Mouse (Mus musculus): ENCODE data around the gene 4930407I10Rik. TPM values are rescaled to one million over a fixed set of nuclear protein-coding genes. Genes with fewer than 3 reads are reported as not detected.

4930407I10Rik gene
- not detected in 2 replicates for polyA plus RNA-seq (2015; fragmentation: Nextera tagmentation; extraction: Ambion mirVana)

DNA sequence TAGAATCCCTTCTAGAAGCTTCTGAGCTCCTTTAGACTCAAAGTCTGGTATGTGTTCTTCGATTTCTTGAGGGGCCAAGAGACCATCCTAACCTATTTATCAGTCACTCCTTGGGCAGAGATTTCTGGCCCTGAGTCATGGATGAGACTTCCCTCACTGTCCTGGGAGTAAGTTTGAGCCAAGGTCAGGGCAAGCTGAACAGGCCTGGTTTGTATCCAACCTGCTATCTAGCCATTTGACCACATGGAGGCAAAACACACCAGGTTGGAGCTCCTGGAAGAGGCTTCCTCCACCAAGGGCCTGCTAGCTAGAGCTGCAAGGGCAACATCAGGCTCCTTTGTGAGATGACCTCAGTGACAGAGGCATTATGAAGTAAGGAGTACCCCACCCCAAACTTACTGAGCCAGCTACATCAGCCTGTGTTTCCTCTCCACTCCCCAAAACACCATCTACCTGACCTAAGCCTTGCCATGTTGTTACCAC is at the start of gene 4930407I10Rik:
TSS of gene 4930407I10Rik (plus strand) at position 433 of the 483 bp plus-strand sequence.
- WGBS = 77% methylated on average over 1 of the region's 1 CpGs
- Histone ChIP-seq H3K9me3 (no peaks in the 10 kb centered on the region), H3K4me2 (no peak within 1 kb of the TSS), H3K4me3 (no peak within 1 kb of the TSS), H3K27me3 (replicated peaks) (no peaks in the 10 kb centered on the region), H3K36me3 (replicated peaks) (no peaks in the 10 kb centered on the region), H3K27ac (no peak within 1 kb of the TSS), H3K4me1 (no peaks in the 10 kb centered on the region), H3K9ac (no peak within 1 kb of the TSS)
- ATAC-seq (replicated peaks) = no peak

DNA sequence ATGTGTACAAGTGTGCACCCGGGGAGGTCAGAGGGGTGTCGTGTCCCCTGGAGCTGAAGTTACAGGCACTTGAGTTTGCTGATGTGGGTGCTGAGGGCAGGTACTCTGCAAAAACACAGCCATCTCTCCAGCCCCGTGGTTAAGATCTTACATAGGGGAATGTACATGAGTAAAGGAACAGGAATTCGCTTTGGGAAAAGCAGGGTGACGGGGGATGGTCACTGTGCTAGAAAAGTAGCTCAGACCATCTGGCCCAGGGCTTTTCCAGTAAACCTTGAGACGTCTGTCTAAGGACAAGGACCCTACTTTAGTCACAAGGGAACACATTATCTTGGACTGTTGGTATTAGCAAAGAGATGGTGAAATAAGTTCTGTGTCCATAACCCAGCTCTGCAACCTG is 47.0 kb upstream of the 4930407I10Rik start:
- Histone ChIP-seq H3K27me3 (replicated peaks) (no peaks in the 10 kb centered on the region), H3K4me1 (peaks cover 20% of the 10 kb centered on the region), H3K9ac (no peak overlapping the region), H3K4me2 (no peak overlapping the region), H3K36me3 (replicated peaks) (no peaks in the 10 kb centered on the region), H3K27ac (no peak overlapping the region), H3K9me3 (no peaks in the 10 kb centered on the region), H3K4me3 (no peak overlapping the region)
- 91% methylated on average over 6 of the region's 6 CpGs for WGBS
- ATAC-seq (replicated peaks) = no peak

DNA sequence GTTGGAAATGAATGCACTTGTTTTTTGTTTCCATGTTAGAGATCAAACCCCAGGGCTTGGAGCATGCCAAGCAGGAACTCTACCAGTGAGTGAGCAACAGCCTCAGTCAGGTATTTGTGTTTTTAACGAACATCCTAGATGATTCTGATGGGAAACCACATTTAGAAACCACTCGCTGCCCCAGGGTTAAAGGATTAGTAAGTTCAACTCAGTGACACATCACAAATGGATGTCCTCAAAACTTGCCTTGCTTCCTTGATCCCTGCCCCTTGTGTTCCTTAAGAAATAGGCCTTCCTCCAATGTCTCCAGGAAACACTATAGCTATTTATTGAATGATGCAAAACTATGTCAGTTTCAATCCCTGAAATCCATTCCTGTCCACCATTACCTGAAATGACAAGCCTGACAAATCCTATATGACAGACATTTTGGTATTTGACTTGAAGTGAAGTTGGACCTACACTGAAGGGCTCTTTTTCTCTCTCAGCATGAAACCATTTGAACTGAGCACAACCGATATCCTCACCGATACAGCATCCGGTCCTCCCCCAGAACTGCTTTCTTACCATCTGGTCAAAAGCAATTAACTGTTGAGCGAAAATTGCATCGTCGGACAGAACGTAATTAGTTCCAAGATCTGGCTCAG is 44.1 kb upstream of the 4930407I10Rik start:
- Histone ChIP-seq H3K9ac (peak overlapping the region; percentile 53), H3K4me3 (peak overlapping the region; percentile 50), H3K4me1 (peaks cover 25% of the 10 kb centered on the region), H3K27me3 (replicated peaks) (no peaks in the 10 kb centered on the region), H3K27ac (peak overlapping the region; percentile 78), H3K36me3 (replicated peaks) (peaks cover 4% of the 10 kb centered on the region; the same call in 1 of the 2 replicates), H3K9me3 (no peaks in the 10 kb centered on the region), H3K4me2 (peak overlapping the region; percentile 88)
- 15% methylated on average over 9 of the region's 9 CpGs for WGBS
- no peak for ATAC-seq (replicated peaks)

DNA sequence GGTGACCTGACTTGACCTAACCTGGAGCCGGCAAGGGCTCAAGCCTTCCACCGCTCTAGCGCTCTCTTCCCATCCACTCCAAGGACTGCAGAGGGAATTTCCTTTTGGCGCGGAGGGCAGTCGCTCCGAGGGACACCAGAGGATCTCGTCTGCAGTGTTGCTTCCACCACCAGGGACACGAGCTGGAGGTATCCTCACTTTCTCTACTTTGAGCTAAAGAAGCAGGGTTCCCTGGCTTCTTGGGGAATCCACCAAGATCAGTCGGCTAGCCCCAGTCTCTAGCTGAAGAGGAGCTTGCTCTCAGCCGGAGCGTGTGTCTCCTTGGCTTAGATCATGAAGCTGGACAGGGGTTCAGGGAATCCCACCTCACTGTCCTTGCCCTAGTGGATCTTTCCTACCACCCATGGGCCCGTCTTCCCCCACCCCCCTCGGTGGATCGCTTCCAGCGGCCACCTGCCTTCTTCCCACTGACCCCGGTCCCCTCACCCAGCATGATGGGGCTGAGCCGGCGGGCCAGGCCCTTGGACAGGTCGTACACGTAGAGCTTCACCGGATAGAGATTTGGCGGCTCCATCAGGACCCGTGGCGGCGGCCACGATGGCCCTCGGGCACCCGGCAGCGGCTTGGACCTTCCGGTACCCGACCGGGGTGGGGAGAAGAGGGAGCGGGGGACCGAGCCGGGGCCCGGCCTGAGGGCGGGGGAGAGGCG is 43.4 kb upstream of the 4930407I10Rik start:
- no peaks in the 10 kb centered on the region for H3K27me3 ChIP-seq (replicated peaks)
- peak overlapping the region; percentile 78 for H3K27ac ChIP-seq
- no peaks in the 10 kb centered on the region for H3K9me3 ChIP-seq
- peak; percentile 83 for ATAC-seq (replicated peaks)
- peaks cover 25% of the 10 kb centered on the region for H3K4me1 ChIP-seq
- H3K36me3 ChIP-seq (replicated peaks) = peaks cover 4% of the 10 kb centered on the region; the same call in 1 of the 2 replicates
- H3K4me3 ChIP-seq = peak overlapping the region; percentile 50
- H3K9ac ChIP-seq = peak overlapping the region; percentile 53
- peak overlapping the region; percentile 88 for H3K4me2 ChIP-seq
- under 1% methylated on average over 39 of the region's 39 CpGs for WGBS

DNA sequence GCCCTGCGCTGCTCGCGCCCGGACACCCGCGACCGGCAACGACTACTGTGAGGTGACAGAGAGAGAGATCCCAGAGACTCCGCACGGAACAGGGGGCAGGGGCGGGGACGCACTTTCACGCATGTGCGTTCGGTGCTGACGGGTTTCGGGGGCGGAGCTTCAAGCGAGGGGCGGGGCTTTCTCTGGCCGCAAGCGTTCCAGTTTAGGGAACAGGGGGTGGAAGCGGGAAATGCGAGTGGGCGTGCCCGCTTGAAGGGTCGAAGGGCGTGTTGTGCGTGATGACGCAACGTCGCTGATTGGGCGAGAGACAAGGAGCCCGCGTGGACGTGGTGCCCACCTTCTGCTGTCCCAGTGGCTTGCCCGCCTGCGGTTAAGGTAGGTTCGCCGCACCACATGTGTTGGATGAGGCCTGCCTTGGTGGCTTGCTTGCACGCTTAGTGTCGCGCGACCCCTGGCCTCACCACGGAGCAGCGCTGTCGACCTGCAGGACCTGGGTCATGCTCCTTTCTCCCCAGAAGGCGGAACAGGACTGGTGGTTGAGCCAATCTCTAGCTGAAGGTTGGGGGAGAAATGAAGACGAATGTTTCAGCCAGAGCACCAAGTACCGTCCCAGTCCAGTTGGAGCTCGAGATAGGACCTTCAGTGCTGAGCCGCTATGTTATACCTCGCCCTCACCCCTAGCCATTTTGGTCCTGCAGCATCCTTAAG is 42.7 kb upstream of the 4930407I10Rik start:
- WGBS = under 1% methylated on average over 53 of the region's 53 CpGs
- Histone ChIP-seq H3K4me1 (peaks cover 25% of the 10 kb centered on the region), H3K4me2 (peak overlapping the region; percentile 88), H3K36me3 (replicated peaks) (peaks cover 5% of the 10 kb centered on the region; the same call in 1 of the 2 replicates), H3K27ac (peak overlapping the region; percentile 78), H3K9me3 (no peaks in the 10 kb centered on the region), H3K4me3 (peak overlapping the region; percentile 50), H3K9ac (peak overlapping the region; percentile 77), H3K27me3 (replicated peaks) (no peaks in the 10 kb centered on the region)
- peak; percentile 97 for ATAC-seq (replicated peaks)

DNA sequence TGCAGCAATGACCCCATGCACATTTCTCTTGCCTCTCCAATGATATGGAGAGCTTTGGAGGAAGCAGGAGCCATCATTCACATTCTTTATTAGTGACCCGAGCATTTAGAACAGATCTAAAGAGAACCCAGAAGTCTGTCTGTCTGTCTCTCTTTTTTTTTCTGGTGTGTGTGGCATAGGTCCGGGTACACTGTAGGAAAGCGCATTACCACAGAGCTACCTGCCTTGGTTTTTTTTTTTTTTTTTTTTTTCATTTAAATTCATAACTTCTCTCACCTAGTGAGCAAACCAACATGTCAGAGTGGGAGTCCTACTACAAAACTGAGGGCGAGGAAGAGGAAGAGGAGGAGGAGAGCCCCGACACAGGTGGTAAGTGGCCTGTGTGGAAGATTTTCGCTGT is 42.1 kb upstream of the 4930407I10Rik start:
- WGBS = 16% methylated on average over 5 of the region's 6 CpGs
- Histone ChIP-seq H3K4me2 (peak overlapping the region; percentile 88), H3K4me1 (peaks cover 25% of the 10 kb centered on the region), H3K27me3 (replicated peaks) (no peaks in the 10 kb centered on the region), H3K36me3 (replicated peaks) (peaks cover 7% of the 10 kb centered on the region; the same call in 1 of the 2 replicates), H3K9me3 (no peaks in the 10 kb centered on the region), H3K9ac (peak overlapping the region; percentile 77), H3K27ac (peak overlapping the region; percentile 78), H3K4me3 (peak overlapping the region; percentile 50)
- ATAC-seq (replicated peaks) = no peak

DNA sequence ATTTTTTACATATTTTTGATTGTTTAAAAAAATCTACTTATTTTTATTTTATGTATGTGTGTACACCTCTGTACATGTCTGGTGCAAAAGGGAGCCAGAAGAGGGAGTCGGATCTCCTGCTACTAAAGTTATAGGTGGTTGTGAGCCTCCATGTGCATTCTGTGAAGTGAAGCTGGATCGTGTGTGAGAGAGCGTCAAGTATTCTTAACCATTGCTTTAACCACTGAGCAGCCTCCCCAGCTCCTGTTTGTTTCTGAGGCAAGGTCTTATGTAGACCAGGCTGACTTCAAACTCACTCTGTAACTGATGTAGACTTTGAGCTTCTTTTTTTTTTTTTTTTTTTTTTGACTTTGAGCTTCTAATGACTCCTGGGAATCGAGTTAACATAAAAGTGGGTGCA is 41.5 kb upstream of the 4930407I10Rik start:
- ATAC-seq (replicated peaks) = no peak
- no peak overlapping the region for H3K27ac ChIP-seq
- H3K4me1 ChIP-seq = peaks cover 25% of the 10 kb centered on the region
- no peaks in the 10 kb centered on the region for H3K27me3 ChIP-seq (replicated peaks)
- peaks cover 7% of the 10 kb centered on the region; the same call in 1 of the 2 replicates for H3K36me3 ChIP-seq (replicated peaks)
- no peak overlapping the region for H3K4me2 ChIP-seq
- no peak overlapping the region for H3K4me3 ChIP-seq
- no peaks in the 10 kb centered on the region for H3K9me3 ChIP-seq
- 73% methylated on average over 4 of the region's 4 CpGs for WGBS
- no peak overlapping the region for H3K9ac ChIP-seq

DNA sequence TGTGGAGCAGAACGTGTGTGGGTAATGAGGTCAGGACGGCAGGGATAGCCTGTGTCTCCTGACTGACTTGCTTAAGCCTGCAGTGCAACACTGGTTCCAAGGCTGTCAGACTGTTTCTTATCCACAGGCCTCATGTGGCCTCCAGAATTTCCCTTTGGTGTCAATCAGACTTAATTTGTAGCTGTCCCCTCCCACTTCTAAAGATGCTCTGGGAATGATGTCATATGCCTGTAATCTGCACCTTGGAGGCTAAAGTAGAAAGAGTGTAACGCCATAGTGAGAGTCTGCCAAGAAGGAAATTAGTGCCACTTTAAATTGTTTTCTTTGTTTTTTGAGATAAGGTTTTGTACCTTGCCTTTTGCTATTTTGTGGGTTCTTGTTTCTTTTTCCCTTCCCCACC is 39.7 kb upstream of the 4930407I10Rik start:
- Histone ChIP-seq H3K9me3 (no peaks in the 10 kb centered on the region), H3K9ac (no peak overlapping the region), H3K4me1 (peaks cover 22% of the 10 kb centered on the region), H3K27me3 (replicated peaks) (no peaks in the 10 kb centered on the region), H3K4me2 (no peak overlapping the region), H3K27ac (no peak overlapping the region), H3K4me3 (no peak overlapping the region), H3K36me3 (replicated peaks) (peaks cover 18% of the 10 kb centered on the region; the same call in 1 of the 2 replicates)
- ATAC-seq (replicated peaks) = no peak
- 87% methylated on average over 3 of the region's 3 CpGs for WGBS

DNA sequence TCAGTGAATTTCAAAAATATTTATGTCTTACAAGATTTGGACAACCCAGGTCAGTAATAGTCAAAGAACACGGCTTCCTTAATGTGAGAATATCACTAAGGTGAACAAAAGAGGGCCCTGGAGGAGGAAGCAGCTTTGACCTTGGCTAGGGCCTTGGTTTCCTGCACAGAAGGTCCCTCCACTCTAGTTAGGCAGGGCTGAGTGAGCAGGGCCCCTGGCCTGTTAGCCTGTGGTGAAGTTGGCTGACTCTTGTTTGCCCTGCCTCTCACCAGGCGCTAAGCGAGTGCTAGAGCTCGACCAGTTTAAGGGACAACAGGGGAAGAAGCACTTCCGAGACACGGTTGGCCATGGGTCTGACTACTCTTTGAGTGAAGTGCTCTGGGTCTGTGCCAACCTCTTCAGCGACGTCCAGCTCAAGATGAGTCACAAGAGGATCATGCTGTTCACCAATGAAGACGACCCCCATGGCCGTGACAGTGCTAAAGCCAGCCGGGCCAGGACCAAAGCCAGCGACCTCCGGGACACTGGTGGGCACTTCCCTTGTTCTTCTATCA is 36.3 kb upstream of the 4930407I10Rik start:
- ATAC-seq (replicated peaks) = no peak
- H3K4me2 ChIP-seq = no peak overlapping the region
- no peaks in the 10 kb centered on the region for H3K4me1 ChIP-seq
- H3K4me3 ChIP-seq = no peak overlapping the region
- H3K27me3 ChIP-seq (replicated peaks) = no peaks in the 10 kb centered on the region
- H3K36me3 ChIP-seq (replicated peaks) = peaks cover 47% of the 10 kb centered on the region
- no peaks in the 10 kb centered on the region; the same call in 1 of the 2 replicates for H3K9me3 ChIP-seq
- 94% methylated on average over 13 of the region's 13 CpGs for WGBS
- H3K27ac ChIP-seq = no peak overlapping the region
- no peak overlapping the region for H3K9ac ChIP-seq

DNA sequence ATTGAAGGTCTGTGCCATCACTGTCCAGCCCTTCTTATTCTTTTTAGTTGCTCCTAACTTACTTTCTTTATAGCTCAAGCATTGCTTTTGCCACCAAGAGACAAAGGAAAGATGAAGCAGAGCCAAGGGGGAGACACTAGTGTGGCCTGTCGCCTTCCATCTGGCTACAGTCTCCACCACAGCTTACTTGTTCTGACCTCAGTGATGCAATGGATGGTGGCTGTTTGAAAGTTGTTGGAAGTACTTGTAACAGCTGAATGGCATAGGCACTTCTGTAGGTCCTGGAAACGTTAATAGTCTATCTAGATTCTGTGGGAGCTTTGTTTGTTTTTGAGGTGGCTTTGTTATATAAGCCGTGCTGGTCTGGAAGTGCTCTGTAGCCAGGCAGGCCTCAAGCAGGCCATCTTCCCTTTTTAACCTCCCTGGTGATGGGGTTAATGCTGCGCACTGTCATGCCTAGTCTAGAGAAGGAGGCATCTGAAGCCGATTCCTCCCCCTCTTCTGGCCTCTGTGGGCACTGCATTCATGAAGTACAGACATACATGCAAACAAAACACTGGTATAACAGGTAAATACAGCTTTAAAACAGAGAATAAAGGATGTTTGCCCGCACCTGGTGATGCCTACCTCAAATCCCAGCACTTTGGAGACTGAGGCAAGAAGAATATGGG is 34.9 kb upstream of the 4930407I10Rik start:
- Histone ChIP-seq H3K4me2 (no peak overlapping the region), H3K9ac (no peak overlapping the region), H3K36me3 (replicated peaks) (peaks cover 56% of the 10 kb centered on the region), H3K27ac (no peak overlapping the region), H3K4me1 (no peaks in the 10 kb centered on the region), H3K4me3 (no peak overlapping the region), H3K27me3 (replicated peaks) (no peaks in the 10 kb centered on the region), H3K9me3 (no peaks in the 10 kb centered on the region; the same call in 1 of the 2 replicates)
- ATAC-seq (replicated peaks) = no peak
- WGBS = 91% methylated on average over 6 of the region's 6 CpGs

DNA sequence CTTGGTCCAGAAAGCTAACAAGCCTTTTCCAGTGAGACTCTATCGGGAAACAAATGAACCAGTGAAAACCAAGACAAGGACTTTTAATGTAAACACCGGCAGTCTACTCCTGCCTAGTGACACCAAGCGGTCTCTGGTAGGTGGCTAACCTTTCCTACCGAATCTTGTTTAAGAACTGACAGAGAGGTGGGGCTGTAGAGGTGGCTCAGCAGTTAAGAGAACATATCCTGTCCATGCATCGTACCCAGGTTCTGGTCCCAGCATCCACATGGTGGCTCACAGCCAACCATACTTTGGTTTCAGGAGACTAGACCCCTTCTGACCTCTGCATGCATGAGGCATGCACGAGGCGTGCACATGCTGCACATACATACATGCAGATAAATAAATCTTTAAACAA is 31.7 kb upstream of the 4930407I10Rik start:
- Histone ChIP-seq H3K4me2 (no peak overlapping the region), H3K36me3 (replicated peaks) (peaks cover 64% of the 10 kb centered on the region), H3K4me1 (no peaks in the 10 kb centered on the region), H3K4me3 (no peak overlapping the region), H3K27ac (no peak overlapping the region), H3K9me3 (no peaks in the 10 kb centered on the region; the same call in 1 of the 2 replicates), H3K9ac (no peak overlapping the region), H3K27me3 (replicated peaks) (no peaks in the 10 kb centered on the region)
- ATAC-seq (replicated peaks) = no peak
- WGBS = 95% methylated on average over 7 of the region's 7 CpGs
